Mouse (Mus musculus): ENCODE measurements around the gene Myh7b. TPM values are rescaled to one million over a fixed set of nuclear protein-coding genes. Genes with fewer than 3 reads are reported as not detected.

Gene Myh7b
- polyA plus RNA-seq, 1 experiment, result 0.48 TPM

GRCm38 (mm10) chr2:155668461-155668860 lies 57.4 kb downstream of the Myh7b start:
- peak; percentile 41; the same call in 1 of the 2 replicates for TF ChIP-seq CTCF (IDR thresholded peaks at IDR 0.05; ENCODE audit: borderline replicate concordance, extremely low read depth, insufficient read depth, insufficient read length)
- no peak for TF ChIP-seq POLR2A (IDR thresholded peaks at IDR 0.05; ENCODE audit: borderline replicate concordance, extremely low read depth, insufficient read depth, insufficient read length, poor library complexity, severe bottlenecking)
- DNase-seq (ENCODE audit: low read depth), result peak; percentile 22

DNA sequence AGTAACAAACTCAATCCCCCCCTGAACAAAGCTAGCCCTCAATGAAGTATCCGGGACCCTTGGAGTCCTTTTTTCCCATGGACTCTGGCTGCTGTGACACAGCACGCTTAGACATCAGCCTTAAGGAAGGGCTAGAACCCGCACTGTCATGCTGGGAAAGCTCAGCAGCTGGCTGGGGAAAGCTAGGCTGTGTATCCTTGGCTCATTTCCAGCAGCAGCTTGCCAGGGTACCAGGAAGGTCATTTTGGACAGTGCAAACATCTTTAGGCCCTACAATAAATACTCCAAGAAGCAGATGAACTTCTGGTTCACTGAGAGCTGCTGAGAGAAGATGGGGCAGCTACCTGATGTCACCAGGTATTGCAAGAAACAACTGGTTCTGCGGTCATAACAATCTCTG lies 60.2 kb downstream of the Myh7b start:
- DNase-seq (ENCODE audit: low read depth), result no peak

DNA sequence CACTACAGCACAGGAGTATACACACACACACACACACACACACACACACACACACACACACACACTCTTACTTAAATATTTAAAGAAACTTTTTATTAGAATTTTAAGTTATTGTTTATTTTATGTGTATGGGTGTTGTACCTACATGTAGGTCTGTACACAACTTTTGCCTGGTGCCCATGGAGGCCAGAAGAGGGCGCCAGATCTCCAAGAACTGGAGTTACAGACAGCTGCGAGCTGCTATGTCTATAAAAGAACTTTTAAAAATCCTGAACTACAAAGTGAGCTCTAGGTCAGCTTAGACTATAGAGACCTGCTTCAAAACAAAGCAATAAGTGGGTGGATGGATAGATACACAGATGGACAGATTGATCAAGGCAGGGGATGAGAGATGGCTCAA lies 62.5 kb downstream of the Myh7b start:
- no peak for TF ChIP-seq POLR2A (IDR thresholded peaks at IDR 0.05; ENCODE audit: borderline replicate concordance, extremely low read depth, insufficient read depth, insufficient read length, poor library complexity, severe bottlenecking)
- peak; percentile 65; the same call in 1 of the 2 replicates for TF ChIP-seq CTCF (IDR thresholded peaks at IDR 0.05; ENCODE audit: borderline replicate concordance, extremely low read depth, insufficient read depth, insufficient read length)
- peak; percentile 69 for DNase-seq (ENCODE audit: low read depth)

More for the DNA sequence above, 60.2 kb downstream of the Myh7b start:
- no peak for TF ChIP-seq CTCF (IDR thresholded peaks at IDR 0.05; ENCODE audit: borderline replicate concordance, extremely low read depth, insufficient read depth, insufficient read length)
- TF ChIP-seq POLR2A (IDR thresholded peaks at IDR 0.05; ENCODE audit: borderline replicate concordance, extremely low read depth, insufficient read depth, insufficient read length, poor library complexity, severe bottlenecking), result no peak

GRCm38 (mm10) chr2:155675118-155675517 lies 64.1 kb downstream of the Myh7b start:
- no peak for DNase-seq (ENCODE audit: low read depth)
- TF ChIP-seq CTCF (IDR thresholded peaks at IDR 0.05; ENCODE audit: borderline replicate concordance, extremely low read depth, insufficient read depth, insufficient read length) (no peak), POLR2A (IDR thresholded peaks at IDR 0.05; ENCODE audit: borderline replicate concordance, extremely low read depth, insufficient read depth, insufficient read length, poor library complexity, severe bottlenecking) (no peak)

DNA sequence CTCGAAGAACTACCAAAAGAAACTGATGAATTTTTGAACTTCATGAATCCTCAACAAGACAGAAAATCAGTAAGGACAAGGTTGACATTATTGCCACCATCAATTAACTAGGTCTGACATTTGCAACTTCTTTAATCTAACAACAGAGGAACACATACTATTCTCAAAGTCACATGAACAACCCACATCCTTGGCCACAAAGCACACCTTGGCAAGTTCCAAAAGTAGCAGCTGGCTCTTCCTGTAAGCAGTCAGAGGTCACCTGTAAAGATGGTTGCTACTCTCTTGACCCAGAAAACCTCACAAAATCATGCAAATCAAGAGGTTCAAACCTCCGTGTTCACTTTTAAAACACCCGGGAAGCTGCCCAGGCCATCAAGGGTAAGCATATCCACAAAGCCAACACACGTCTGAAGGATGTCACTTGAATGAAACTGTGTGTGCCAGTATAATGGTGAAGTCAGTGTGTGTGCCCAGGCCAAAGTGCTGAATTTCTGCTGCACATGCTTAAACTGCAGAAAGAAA lies 68.6 kb downstream of the Myh7b start:
- no peak for DNase-seq (ENCODE audit: low read depth)
- TF ChIP-seq POLR2A (IDR thresholded peaks at IDR 0.05; ENCODE audit: borderline replicate concordance, extremely low read depth, insufficient read depth, insufficient read length, poor library complexity, severe bottlenecking) (no peak), CTCF (IDR thresholded peaks at IDR 0.05; ENCODE audit: borderline replicate concordance, extremely low read depth, insufficient read depth, insufficient read length) (no peak)

GRCm38 (mm10) chr2:155680591-155680990 lies 69.6 kb downstream of the Myh7b start:
- DNase-seq (ENCODE audit: low read depth), result no peak
- TF ChIP-seq POLR2A (IDR thresholded peaks at IDR 0.05; ENCODE audit: borderline replicate concordance, extremely low read depth, insufficient read depth, insufficient read length, poor library complexity, severe bottlenecking) (no peak), CTCF (IDR thresholded peaks at IDR 0.05; ENCODE audit: borderline replicate concordance, extremely low read depth, insufficient read depth, insufficient read length) (no peak)

GRCm38 (mm10) chr2:155681194-155681593 lies 70.2 kb downstream of the Myh7b start:
- DNase-seq (ENCODE audit: low read depth), result no peak
- TF ChIP-seq POLR2A (IDR thresholded peaks at IDR 0.05; ENCODE audit: borderline replicate concordance, extremely low read depth, insufficient read depth, insufficient read length, poor library complexity, severe bottlenecking) (no peak), CTCF (IDR thresholded peaks at IDR 0.05; ENCODE audit: borderline replicate concordance, extremely low read depth, insufficient read depth, insufficient read length) (no peak)

DNA sequence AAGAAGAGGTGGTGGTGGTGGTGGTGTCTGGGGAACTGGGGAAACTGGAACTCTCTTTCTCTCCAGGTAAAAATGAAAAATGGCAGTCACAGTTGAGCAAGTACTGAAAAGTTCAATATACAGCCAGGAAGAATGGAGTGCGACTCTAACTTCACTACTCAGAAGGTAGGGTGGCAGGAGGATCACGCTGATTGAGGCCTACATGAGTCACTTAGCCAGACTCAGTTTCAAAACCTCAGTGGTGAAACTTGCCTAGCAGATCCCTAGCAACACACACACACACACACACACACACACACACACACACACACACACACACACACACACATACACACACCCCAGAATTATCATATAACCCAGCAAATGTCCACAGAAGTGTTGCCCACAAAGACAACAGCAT lies 70.9 kb downstream of the Myh7b start:
- no peak for DNase-seq (ENCODE audit: low read depth)
- TF ChIP-seq CTCF (IDR thresholded peaks at IDR 0.05; ENCODE audit: borderline replicate concordance, extremely low read depth, insufficient read depth, insufficient read length), result no peak
- TF ChIP-seq POLR2A (IDR thresholded peaks at IDR 0.05; ENCODE audit: borderline replicate concordance, extremely low read depth, insufficient read depth, insufficient read length, poor library complexity, severe bottlenecking), result no peak

DNA sequence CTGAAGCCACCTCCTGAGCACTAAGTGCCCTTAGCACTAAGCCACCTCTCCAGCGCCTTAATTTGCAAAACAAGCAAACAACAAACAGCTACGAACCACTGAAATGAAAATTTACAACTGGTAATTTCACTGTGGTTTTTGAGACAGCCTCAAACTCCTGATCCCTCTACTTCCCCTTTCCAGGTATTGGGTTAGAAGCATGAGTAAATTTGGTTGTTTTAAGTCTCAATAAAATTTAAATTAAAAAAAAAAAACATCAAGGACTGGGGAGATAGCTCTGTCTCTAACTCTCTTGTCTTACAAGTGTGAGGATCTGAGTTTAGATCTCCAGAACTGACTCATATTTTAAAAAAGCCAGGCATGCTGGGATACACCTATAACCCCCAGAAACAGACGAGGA lies 72.1 kb downstream of the Myh7b start:
- TF ChIP-seq CTCF (IDR thresholded peaks at IDR 0.05; ENCODE audit: borderline replicate concordance, extremely low read depth, insufficient read depth, insufficient read length), result no peak
- no peak for TF ChIP-seq POLR2A (IDR thresholded peaks at IDR 0.05; ENCODE audit: borderline replicate concordance, extremely low read depth, insufficient read depth, insufficient read length, poor library complexity, severe bottlenecking)
- DNase-seq (ENCODE audit: low read depth), result no peak

- no peak for DNase-seq (ENCODE audit: low read depth)
- no peak for TF ChIP-seq POLR2A (IDR thresholded peaks at IDR 0.05; ENCODE audit: borderline replicate concordance, extremely low read depth, insufficient read depth, insufficient read length, poor library complexity, severe bottlenecking)
- no peak for TF ChIP-seq CTCF (IDR thresholded peaks at IDR 0.05; ENCODE audit: borderline replicate concordance, extremely low read depth, insufficient read depth, insufficient read length)
Measured at GRCm38 (mm10) chr2:155683821-155684220, 72.8 kb downstream of the Myh7b start.

Other genes with a start within 250 kb of the Myh7b start
- gene Trp53inp2, start 230.2 kb upstream of the Myh7b start, polyA plus RNA-seq (2012; rRNA removed), result 145 and 159 TPM in 2 replicates
- gene Ncoa6, start 137.3 kb upstream of the Myh7b start, polyA plus RNA-seq (2012; rRNA removed), result 56.8 and 75.2 TPM in 2 replicates
- gene Acss2, start 93.3 kb upstream of the Myh7b start, polyA plus RNA-seq (2012; rRNA removed), result 26.5 and 29.5 TPM in 2 replicates
- 160 and 237 TPM in 2 replicates for gene Ggt7, start 93.0 kb upstream of the Myh7b start, polyA plus RNA-seq (2012; rRNA removed)
- 10.1 and 11.8 TPM in 2 replicates for gene Gss, start 18.4 kb upstream of the Myh7b start, polyA plus RNA-seq (2012; rRNA removed)
- 202 TPM in 2 replicates for gene Trpc4ap, start 81.2 kb downstream of the Myh7b start, polyA plus RNA-seq (2012; rRNA removed)
- 58.4 and 84.7 TPM in 2 replicates for gene Edem2, start 118.3 kb downstream of the Myh7b start, polyA plus RNA-seq (2012; rRNA removed)
- not detected in 2 replicates for gene Gm17581, start 124.7 kb downstream of the Myh7b start, polyA plus RNA-seq (2012; rRNA removed)
- gene Procr, start 139.9 kb downstream of the Myh7b start, polyA plus RNA-seq (2012; rRNA removed), result 2.4 and 3.1 TPM in 2 replicates
- 65.2 and 81.3 TPM in 2 replicates for gene Mmp24, start 164.1 kb downstream of the Myh7b start, polyA plus RNA-seq (2012; rRNA removed)
- 21.5 and 26.5 TPM in 2 replicates for gene BC029722, start 208.2 kb downstream of the Myh7b start, polyA plus RNA-seq (2012; rRNA removed)
- gene Eif6, start 215.7 kb downstream of the Myh7b start, polyA plus RNA-seq (2012; rRNA removed), result 88.8 and 100.0 TPM in 2 replicates
- 0.04 TPM in 2 replicates for gene Fam83c, start 223.6 kb downstream of the Myh7b start, polyA plus RNA-seq (2012; rRNA removed)